ENCODE assay signal across 17 mouse cellular contexts in genomic region chr4:116042186-116042585, GRCm38 (mm10). TPM values are rescaled to one million over a fixed set of nuclear protein-coding genes. Genes with fewer than 3 reads are reported as not detected.
DNase-seq lines count a peak whose midpoint lies in the region; ATAC-seq and TF ChIP-seq lines count a peak whose summit lies in the region.
"Had no signal": no experiment of that assay in that cellular context is flagged by ENCODE, and none has a peak within 500 bp of the region (broad histone marks: within the 10 kb centered on the region; RNA-seq: fewer than 3 reads in every experiment).

No protein-coding gene starts in this region.

- 65% methylated on average over 3 of the region's 3 CpGs for WGBS in liver, postnatal 0 days (ENCODE audit: insufficient replicate concordance)
- WGBS in liver, embryonic 12.5 days (ENCODE audit: insufficient replicate concordance): 62% methylated on average over 3 of the region's 3 CpGs
- WGBS in midbrain, postnatal 0 days: 80% methylated on average over 3 of the region's 3 CpGs

- no peaks in the 10 kb centered on the region for H3K27me3 ChIP-seq in liver, postnatal 0 days (ENCODE audit: insufficient read depth, low read length)
- H3K27me3 ChIP-seq in liver, embryonic 12.5 days (replicated peaks): no peaks in the 10 kb centered on the region
- no peaks in the 10 kb centered on the region for H3K27me3 ChIP-seq in midbrain, postnatal 0 days (ENCODE audit: insufficient read depth, low read length)
- H3K27me3 ChIP-seq: forebrain, embryonic 13.5 days; heart, embryonic 15.5 days; neural tube, embryonic 13.5 days had no signal

- no peak for TF ChIP-seq EP300 in liver, postnatal 0 days (IDR thresholded peaks at IDR 0.05; ENCODE audit: low read depth)

- 0 out of 2 replicates have a peak, but pooled peaks cover 5% of the 10 kb centered on the region for H3K4me1 ChIP-seq in liver, postnatal 0 days (ENCODE audit: insufficient read depth)
- H3K4me1 ChIP-seq in liver, embryonic 12.5 days: no peaks in the 10 kb centered on the region
- H3K4me1 ChIP-seq in midbrain, postnatal 0 days (ENCODE audit: insufficient read depth, low read length): no peaks in the 10 kb centered on the region
- H3K4me1 ChIP-seq: forebrain, embryonic 13.5 days; heart, embryonic 15.5 days; neural tube, embryonic 13.5 days had no signal

- no peaks in the 10 kb centered on the region; the same call in none of the 2 replicates for H3K36me3 ChIP-seq in liver, postnatal 0 days (replicated peaks; ENCODE audit: insufficient read depth, low read length)
- peaks cover 43% of the 10 kb centered on the region for H3K36me3 ChIP-seq in liver, embryonic 12.5 days
- H3K36me3 ChIP-seq in midbrain, postnatal 0 days (ENCODE audit: insufficient read depth, low read length): no peaks in the 10 kb centered on the region

- no peak for ATAC-seq in liver, postnatal 0 days
- ATAC-seq in liver, embryonic 12.5 days: no peak
- peak; percentile 91 for ATAC-seq in megakaryocyte, adult 5-6 weeks (ENCODE audit: poor library complexity, severe bottlenecking)
- no peak for ATAC-seq in midbrain, postnatal 0 days (ENCODE audit: low FRiP score)
- ATAC-seq: forebrain, embryonic 13.5 days had no signal

- H3K27ac ChIP-seq in liver, postnatal 0 days (ENCODE audit: low read depth): no peak overlapping the region
- H3K27ac ChIP-seq in liver, embryonic 12.5 days: no peak overlapping the region
- no peak overlapping the region for H3K27ac ChIP-seq in midbrain, postnatal 0 days (ENCODE audit: low read depth, low read length)
- H3K27ac ChIP-seq: forebrain, embryonic 13.5 days; heart, embryonic 15.5 days; neural tube, embryonic 13.5 days had no signal

- TF ChIP-seq CTCF in liver, postnatal 0 days (IDR thresholded peaks at IDR 0.05; ENCODE audit: low read depth): peak; percentile 34; the same call in 1 of the 2 replicates
- TF ChIP-seq CTCF in midbrain, postnatal 0 days (IDR thresholded peaks at IDR 0.05): no peak

- no peak overlapping the region for H3K4me3 ChIP-seq in liver, postnatal 0 days (ENCODE audit: low read depth, low read length)
- no peak overlapping the region for H3K4me3 ChIP-seq in liver, embryonic 12.5 days
- H3K4me3 ChIP-seq in midbrain, postnatal 0 days (ENCODE audit: low read depth, low read length): no peak overlapping the region
- H3K4me3 ChIP-seq: erythroblast, embryonic 14.5 days; forebrain, embryonic 13.5 days; heart, embryonic 15.5 days; neural tube, embryonic 13.5 days had no signal

- H3K9me3 ChIP-seq in liver, postnatal 0 days (ENCODE audit: low read length): no peaks in the 10 kb centered on the region
- H3K9me3 ChIP-seq in liver, embryonic 12.5 days (replicated peaks): no peaks in the 10 kb centered on the region
- no peaks in the 10 kb centered on the region for H3K9me3 ChIP-seq in midbrain, postnatal 0 days (ENCODE audit: low read length)
- H3K9me3 ChIP-seq: forebrain, embryonic 13.5 days; heart, embryonic 15.5 days; neural tube, embryonic 13.5 days had no signal

- DNase-seq in liver, postnatal 0 days: no peak
- peak; percentile 3 for DNase-seq in 3T3-L1 (ENCODE audit: low read depth, low spot score)
- peak; percentile 63 for DNase-seq in A20 (ENCODE audit: low read depth, low spot score)
- no peak for DNase-seq in midbrain, postnatal 0 days (ENCODE audit: low spot score)
- DNase-seq in layer of hippocampus, adult 11-12 months (ENCODE audit: low spot score): no peak
- DNase-seq: cerebellum, adult 2 months; gastrocnemius, postnatal 14 days; kidney, adult 2 months; kidney, postnatal 10 days; left cerebral cortex, postnatal 4 days had no signal

- H3K4me2 ChIP-seq in liver, postnatal 0 days (ENCODE audit: low read depth, low read length): no peak overlapping the region
- no peak overlapping the region for H3K4me2 ChIP-seq in liver, embryonic 12.5 days
- no peak overlapping the region for H3K4me2 ChIP-seq in midbrain, postnatal 0 days (ENCODE audit: low read depth, low read length, poor library complexity, severe bottlenecking)
- H3K4me2 ChIP-seq: forebrain, embryonic 13.5 days; heart, embryonic 15.5 days; midbrain, embryonic 11.5 days; neural tube, embryonic 13.5 days had no signal

- no peak overlapping the region for H3K9ac ChIP-seq in liver, postnatal 0 days (replicated peaks)
- H3K9ac ChIP-seq in liver, embryonic 12.5 days: no peak overlapping the region
- H3K9ac ChIP-seq in midbrain, postnatal 0 days (replicated peaks; ENCODE audit: low read length, poor library complexity, severe bottlenecking): no peak overlapping the region
- H3K9ac ChIP-seq: forebrain, embryonic 13.5 days; heart, embryonic 15.5 days; neural tube, embryonic 13.5 days had no signal

RNA-seq across cellular contexts. Expression of gene Nsun4, which starts 11.5 kb away (rescaled TPM):
- polyA plus RNA-seq in liver, postnatal 0 days (2015; fragmentation: Nextera tagmentation; extraction: Ambion mirVana): 8.4 and 8.7 TPM in 2 replicates
- 10.7 and 11.4 TPM in 2 replicates for polyA plus RNA-seq in liver, embryonic 12.5 days (2016; fragmentation: Nextera tagmentation; extraction: Ambion mirVana)
- total RNA-seq in megakaryocyte, adult 5-6 weeks (2015): 9.6 and 10.4 TPM in 2 replicates
- 7.9 and 14.0 TPM in 2 replicates for total RNA-seq in megakaryocyte, adult 5-6 weeks (2017)
- 8.7 and 10.9 TPM in 2 replicates for total RNA-seq in midbrain, postnatal 0 days (2014; rRNA removed)
- 8.7 and 8.9 TPM in 2 replicates for polyA plus RNA-seq in midbrain, postnatal 0 days (2015; fragmentation: Nextera tagmentation; extraction: Ambion mirVana)

RNA-seq across cellular contexts. Expression of gene Faah, which starts 24.5 kb away (rescaled TPM):
- 31.4 and 34.2 TPM in 2 replicates for polyA plus RNA-seq in liver, postnatal 0 days (2015; fragmentation: Nextera tagmentation; extraction: Ambion mirVana)
- polyA plus RNA-seq in liver, embryonic 12.5 days (2016; fragmentation: Nextera tagmentation; extraction: Ambion mirVana): 3.9 and 4.2 TPM in 2 replicates
- total RNA-seq in megakaryocyte, adult 5-6 weeks (2015): 0.71 and 1.8 TPM in 2 replicates
- 1.3 and 2.2 TPM in 2 replicates for total RNA-seq in megakaryocyte, adult 5-6 weeks (2017)
- total RNA-seq in midbrain, postnatal 0 days (2014; rRNA removed): 25.8 and 43.1 TPM in 2 replicates
- polyA plus RNA-seq in midbrain, postnatal 0 days (2015; fragmentation: Nextera tagmentation; extraction: Ambion mirVana): 30.6 and 31.2 TPM in 2 replicates

RNA-seq across cellular contexts. Expression of gene Uqcrh, which starts 32.7 kb away (rescaled TPM):
- polyA plus RNA-seq in liver, postnatal 0 days (2015; fragmentation: Nextera tagmentation; extraction: Ambion mirVana): 563 and 605 TPM in 2 replicates
- 326 and 344 TPM in 2 replicates for polyA plus RNA-seq in liver, embryonic 12.5 days (2016; fragmentation: Nextera tagmentation; extraction: Ambion mirVana)
- total RNA-seq in megakaryocyte, adult 5-6 weeks (2015): 465 and 482 TPM in 2 replicates
- total RNA-seq in megakaryocyte, adult 5-6 weeks (2017): 334 and 347 TPM in 2 replicates
- total RNA-seq in midbrain, postnatal 0 days (2014; rRNA removed): 247 and 307 TPM in 2 replicates
- 429 and 468 TPM in 2 replicates for polyA plus RNA-seq in midbrain, postnatal 0 days (2015; fragmentation: Nextera tagmentation; extraction: Ambion mirVana)

RNA-seq across cellular contexts. Expression of gene Lrrc41, which starts 32.9 kb away (rescaled TPM):
- 22.9 and 23.3 TPM in 2 replicates for polyA plus RNA-seq in liver, postnatal 0 days (2015; fragmentation: Nextera tagmentation; extraction: Ambion mirVana)
- polyA plus RNA-seq in liver, embryonic 12.5 days (2016; fragmentation: Nextera tagmentation; extraction: Ambion mirVana): 42.2 and 43.7 TPM in 2 replicates
- 14.3 and 15.1 TPM in 2 replicates for total RNA-seq in megakaryocyte, adult 5-6 weeks (2015)
- total RNA-seq in megakaryocyte, adult 5-6 weeks (2017): 9.9 and 16.3 TPM in 2 replicates
- 103 and 129 TPM in 2 replicates for total RNA-seq in midbrain, postnatal 0 days (2014; rRNA removed)
- polyA plus RNA-seq in midbrain, postnatal 0 days (2015; fragmentation: Nextera tagmentation; extraction: Ambion mirVana): 70.0 and 71.6 TPM in 2 replicates

Comparison
In these comparisons a context has a peak if more than half of its experiments do, and no peak if none do; other contexts are left out.
1. DNase-seq: peak in 3T3-L1 (single experiment) and A20 (single experiment); none in liver, postnatal 0 days (single experiment), midbrain, postnatal 0 days (single experiment) and layer of hippocampus, adult 11-12 months (single experiment).